Mouse (Mus musculus): ENCODE measurements around the gene Dgkh. TPM values are rescaled to one million over a fixed set of nuclear protein-coding genes. Genes with fewer than 3 reads are reported as not detected.

Gene Dgkh
- polyA plus RNA-seq, 1 experiment from 2014 or later, result 0.86 TPM

DNA sequence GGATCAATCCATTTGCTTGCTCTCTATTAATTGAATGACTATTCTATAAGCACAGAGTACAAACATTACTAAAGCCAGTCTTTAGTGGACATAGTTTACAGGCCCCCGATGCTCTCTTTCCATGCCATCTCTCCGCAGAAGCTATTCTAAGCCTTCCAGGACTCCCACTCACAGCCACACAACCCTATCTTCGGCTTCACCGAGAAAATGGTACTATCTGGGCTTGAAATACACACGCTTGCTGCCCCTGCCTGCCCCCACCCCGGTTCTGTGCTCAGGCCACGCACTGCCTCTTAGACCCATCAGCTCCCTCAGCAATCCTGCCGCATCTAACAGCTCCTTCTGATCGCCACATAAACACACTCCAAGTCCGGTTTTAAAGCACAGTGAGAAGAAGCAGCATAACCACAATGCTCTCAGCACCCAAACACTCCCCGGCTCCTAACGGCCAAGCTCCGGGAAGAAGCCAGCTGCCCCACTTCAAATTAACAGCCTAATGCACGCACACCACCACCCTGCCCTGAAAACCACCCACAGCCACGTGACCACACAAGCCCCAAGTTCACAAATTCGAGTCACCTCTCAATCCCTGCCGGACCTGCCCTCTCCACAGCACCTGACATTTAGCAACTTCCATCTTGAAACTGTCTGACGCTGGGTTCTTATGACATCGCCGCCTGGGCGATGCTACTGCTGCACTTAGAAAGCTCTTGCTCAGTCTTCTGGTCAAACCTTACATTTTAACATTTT, 82.9 kb downstream of the Dgkh start:
- WGBS, result 60% methylated on average over 21 of the region's 21 CpGs
- Histone ChIP-seq H3K36me3 (ENCODE audit: control insufficient read depth, insufficient read depth, low read length) (no peaks in the 10 kb centered on the region), H3K9ac (ENCODE audit: low read length) (no peak overlapping the region; the same call in 1 of the 2 replicates), H3K27me3 (ENCODE audit: control insufficient read depth, insufficient read depth, low read length) (no peaks in the 10 kb centered on the region), H3K27ac (replicated peaks) (no peak overlapping the region), H3K9me3 (ENCODE audit: control insufficient read depth, low read length) (no peaks in the 10 kb centered on the region), H3K4me1 (replicated peaks; ENCODE audit: control insufficient read depth, insufficient read depth) (no peaks in the 10 kb centered on the region), H3K4me3 (ENCODE audit: low read depth, low read length) (no peak overlapping the region), H3K4me2 (replicated peaks; ENCODE audit: low read depth) (no peak overlapping the region)
- ATAC-seq (ENCODE audit: low FRiP score, low TSS enrichment) (no peak), DNase-seq (ENCODE audit: low spot score) (no peak)
- TF ChIP-seq CTCF (IDR thresholded peaks at IDR 0.05; ENCODE audit: low read depth) (no peak), EP300 (optimal IDR thresholded peaks at IDR 0.05) (no peak)

DNA sequence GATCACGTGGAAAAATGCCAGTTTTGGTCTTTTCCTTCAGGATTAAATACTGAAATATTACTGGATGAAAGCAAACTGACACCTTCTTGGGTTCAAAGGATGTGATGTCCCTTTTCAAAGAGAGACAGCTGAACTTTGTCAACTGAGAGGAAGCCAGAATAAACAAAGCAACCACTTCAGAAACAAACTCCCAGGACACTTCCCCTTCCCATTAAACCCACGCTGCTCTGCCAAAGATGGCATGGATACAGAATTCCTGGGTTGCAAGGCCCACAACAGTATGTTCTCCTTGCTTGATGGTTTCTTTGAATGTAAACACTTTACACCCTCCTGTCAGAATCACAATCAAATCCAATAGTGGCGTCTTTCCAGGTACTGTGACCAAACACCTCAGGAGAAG, 87.0 kb downstream of the Dgkh start:
- Histone ChIP-seq H3K4me2 (replicated peaks; ENCODE audit: low read depth) (no peak overlapping the region), H3K4me3 (ENCODE audit: low read depth, low read length) (no peak overlapping the region), H3K4me1 (replicated peaks; ENCODE audit: control insufficient read depth, insufficient read depth) (no peaks in the 10 kb centered on the region), H3K36me3 (ENCODE audit: control insufficient read depth, insufficient read depth, low read length) (no peaks in the 10 kb centered on the region), H3K27me3 (ENCODE audit: control insufficient read depth, insufficient read depth, low read length) (no peaks in the 10 kb centered on the region), H3K9ac (ENCODE audit: low read length) (no peak overlapping the region), H3K27ac (replicated peaks) (no peak overlapping the region), H3K9me3 (ENCODE audit: control insufficient read depth, low read length) (no peaks in the 10 kb centered on the region)
- ATAC-seq (ENCODE audit: low FRiP score, low TSS enrichment) (no peak), DNase-seq (ENCODE audit: low spot score) (no peak)
- 62% methylated on average over 3 of the region's 3 CpGs for WGBS
- TF ChIP-seq EP300 (optimal IDR thresholded peaks at IDR 0.05), result no peak
- TF ChIP-seq CTCF (IDR thresholded peaks at IDR 0.05; ENCODE audit: low read depth), result no peak

DNA sequence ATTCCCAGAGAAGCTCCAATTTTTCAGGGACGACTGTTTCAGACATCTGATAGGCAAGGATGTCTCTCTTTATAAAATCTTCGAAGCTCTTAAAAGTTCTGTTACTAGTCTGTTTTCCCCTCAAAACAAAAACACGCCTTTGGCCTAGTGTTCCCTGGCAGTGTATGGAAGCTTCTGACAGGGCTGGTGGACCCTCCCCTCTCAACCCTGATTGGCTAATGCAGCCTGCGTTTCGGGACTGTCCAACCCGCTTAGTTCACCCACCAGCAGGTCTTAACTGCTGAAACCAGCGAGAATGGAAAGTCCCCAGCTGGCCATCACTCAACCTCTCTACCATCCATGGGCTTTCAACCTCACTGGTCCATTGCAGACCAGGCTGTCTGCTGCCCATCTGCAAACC, 91.3 kb downstream of the Dgkh start:
- H3K4me3 ChIP-seq (ENCODE audit: low read depth, low read length), result no peak overlapping the region
- no peak overlapping the region for H3K4me2 ChIP-seq (replicated peaks; ENCODE audit: low read depth)
- no peak for TF ChIP-seq EP300 (optimal IDR thresholded peaks at IDR 0.05)
- no peak for TF ChIP-seq CTCF (IDR thresholded peaks at IDR 0.05; ENCODE audit: low read depth)
- WGBS, result 69% methylated on average over 7 of the region's 7 CpGs
- no peaks in the 10 kb centered on the region for H3K36me3 ChIP-seq (ENCODE audit: control insufficient read depth, insufficient read depth, low read length)
- no peak overlapping the region for H3K9ac ChIP-seq (ENCODE audit: low read length)
- no peak for ATAC-seq (ENCODE audit: low FRiP score, low TSS enrichment)
- no peaks in the 10 kb centered on the region for H3K4me1 ChIP-seq (replicated peaks; ENCODE audit: control insufficient read depth, insufficient read depth)
- H3K9me3 ChIP-seq (ENCODE audit: control insufficient read depth, low read length), result no peaks in the 10 kb centered on the region
- no peaks in the 10 kb centered on the region for H3K27me3 ChIP-seq (ENCODE audit: control insufficient read depth, insufficient read depth, low read length)
- no peak for DNase-seq (ENCODE audit: low spot score)
- no peak overlapping the region for H3K27ac ChIP-seq (replicated peaks)

GRCm38 (mm10) chr14:78639691-78640090, 92.9 kb downstream of the Dgkh start:
- no peak for ATAC-seq (ENCODE audit: low FRiP score, low TSS enrichment)
- H3K4me3 ChIP-seq (ENCODE audit: low read depth, low read length), result no peak overlapping the region
- H3K4me2 ChIP-seq (replicated peaks; ENCODE audit: low read depth), result no peak overlapping the region
- no peak overlapping the region for H3K9ac ChIP-seq (ENCODE audit: low read length)
- 63% methylated on average over 5 of the region's 5 CpGs for WGBS
- no peak overlapping the region for H3K27ac ChIP-seq (replicated peaks)
- H3K27me3 ChIP-seq (ENCODE audit: control insufficient read depth, insufficient read depth, low read length), result no peaks in the 10 kb centered on the region
- H3K36me3 ChIP-seq (ENCODE audit: control insufficient read depth, insufficient read depth, low read length), result no peaks in the 10 kb centered on the region
- TF ChIP-seq CTCF (IDR thresholded peaks at IDR 0.05; ENCODE audit: low read depth) (no peak), EP300 (optimal IDR thresholded peaks at IDR 0.05) (no peak)
- H3K9me3 ChIP-seq (ENCODE audit: control insufficient read depth, low read length), result no peaks in the 10 kb centered on the region
- H3K4me1 ChIP-seq (replicated peaks; ENCODE audit: control insufficient read depth, insufficient read depth), result no peaks in the 10 kb centered on the region
- DNase-seq (ENCODE audit: low spot score), result no peak

DNA sequence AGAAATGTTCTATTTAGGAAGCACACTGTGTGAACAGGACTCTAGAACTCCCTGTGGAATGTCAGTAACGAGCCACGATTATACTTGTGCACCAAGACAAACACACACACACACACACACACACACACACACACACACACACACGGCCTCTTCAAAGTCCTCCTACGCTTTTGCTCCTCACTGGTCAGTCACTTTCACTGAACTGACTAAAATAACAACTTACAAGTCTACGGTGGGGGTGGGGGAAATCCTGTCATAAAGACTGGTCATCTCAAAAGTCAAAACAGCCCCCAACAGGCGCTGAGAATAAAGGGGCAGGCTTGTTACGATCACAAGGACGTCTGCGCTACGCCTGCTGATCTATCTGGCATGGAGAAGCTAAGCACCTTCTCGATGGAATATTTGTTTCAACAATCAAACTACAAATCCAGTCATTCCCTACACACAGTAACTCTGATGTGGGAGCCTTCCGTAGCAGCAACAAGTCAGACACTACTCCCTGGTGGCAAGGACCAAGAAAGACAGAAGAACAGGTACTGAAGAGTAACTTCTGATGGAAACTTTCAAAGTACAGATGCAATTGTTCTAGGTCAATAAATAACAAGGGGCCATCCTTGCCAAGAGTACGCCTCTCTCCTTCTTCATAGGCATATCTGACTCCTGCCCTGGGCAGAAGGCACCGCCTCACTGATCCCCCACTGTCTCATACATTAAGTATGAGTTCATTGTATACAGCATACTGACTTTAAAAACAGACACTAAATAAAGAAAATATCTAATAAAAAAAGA, 96.8 kb downstream of the Dgkh start:
- DNase-seq (ENCODE audit: low spot score), result no peak
- 81% methylated on average over 14 of the region's 14 CpGs for WGBS

GRCm38 (mm10) chr14:78632747-78633146, 99.8 kb downstream of the Dgkh start:
- no peak overlapping the region for H3K9ac ChIP-seq (ENCODE audit: low read length)
- H3K4me3 ChIP-seq (ENCODE audit: low read depth, low read length), result no peak overlapping the region
- ATAC-seq (ENCODE audit: low FRiP score, low TSS enrichment) (no peak), DNase-seq (ENCODE audit: low spot score) (no peak)
- no peaks in the 10 kb centered on the region for H3K4me1 ChIP-seq (replicated peaks; ENCODE audit: control insufficient read depth, insufficient read depth)
- no peaks in the 10 kb centered on the region for H3K27me3 ChIP-seq (ENCODE audit: control insufficient read depth, insufficient read depth, low read length)
- 87% methylated on average over 6 of the region's 6 CpGs for WGBS
- no peak overlapping the region for H3K27ac ChIP-seq (replicated peaks)
- no peak for TF ChIP-seq EP300 (optimal IDR thresholded peaks at IDR 0.05)
- TF ChIP-seq CTCF (IDR thresholded peaks at IDR 0.05; ENCODE audit: low read depth), result no peak
- no peak overlapping the region for H3K4me2 ChIP-seq (replicated peaks; ENCODE audit: low read depth)
- H3K36me3 ChIP-seq (ENCODE audit: control insufficient read depth, insufficient read depth, low read length), result no peaks in the 10 kb centered on the region
- H3K9me3 ChIP-seq (ENCODE audit: control insufficient read depth, low read length), result no peaks in the 10 kb centered on the region

More for the DNA sequence above, 96.8 kb downstream of the Dgkh start:
- Histone ChIP-seq H3K27ac (replicated peaks) (no peak overlapping the region), H3K36me3 (ENCODE audit: control insufficient read depth, insufficient read depth, low read length) (no peaks in the 10 kb centered on the region), H3K4me2 (replicated peaks; ENCODE audit: low read depth) (no peak overlapping the region), H3K27me3 (ENCODE audit: control insufficient read depth, insufficient read depth, low read length) (no peaks in the 10 kb centered on the region), H3K4me1 (replicated peaks; ENCODE audit: control insufficient read depth, insufficient read depth) (no peaks in the 10 kb centered on the region), H3K4me3 (ENCODE audit: low read depth, low read length) (no peak overlapping the region), H3K9ac (ENCODE audit: low read length) (no peak overlapping the region), H3K9me3 (ENCODE audit: control insufficient read depth, low read length) (no peaks in the 10 kb centered on the region)
- TF ChIP-seq EP300 (optimal IDR thresholded peaks at IDR 0.05) (no peak), CTCF (IDR thresholded peaks at IDR 0.05; ENCODE audit: low read depth) (no peak)
- ATAC-seq (ENCODE audit: low FRiP score, low TSS enrichment), result no peak

All from stomach, postnatal 0 days (tissue).